Mouse (Mus musculus): ENCODE results near the gene Plekhg3. TPM values are rescaled to one million over a fixed set of nuclear protein-coding genes. Genes with fewer than 3 reads are reported as not detected.

The Plekhg3 gene
- polyA plus RNA-seq (2016; fragmentation: Nextera tagmentation; extraction: Ambion mirVana), result 8.2 and 10.3 TPM in 2 replicates

- H3K9ac ChIP-seq, result no peak within 1 kb of the TSS
- 41% methylated on average over 6 of the region's 6 CpGs for WGBS
Observed at GRCm38 (mm10) chr12:76530580-76531139, at the start of gene Plekhg3. Gene Plekhg3 (plus strand): TSS chr12:76530891.

DNA sequence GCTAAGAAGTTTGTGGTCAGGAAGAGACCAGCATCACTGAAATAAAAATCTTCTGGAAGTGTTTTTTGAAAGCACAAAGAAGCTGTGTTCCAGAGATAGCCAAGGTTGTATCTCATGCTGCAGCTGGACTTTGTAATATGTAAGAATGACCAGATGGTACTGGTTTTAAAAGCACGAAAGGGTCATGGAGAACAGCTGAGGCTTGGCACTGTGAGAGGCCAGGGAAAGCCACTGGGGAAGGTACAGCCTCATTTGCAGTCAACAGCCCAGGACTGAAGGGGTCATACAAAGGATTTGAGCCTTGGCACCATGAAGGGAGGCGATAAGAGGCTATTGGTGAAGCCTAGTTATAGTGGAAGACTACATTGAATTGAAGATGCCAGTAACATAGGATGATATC lies 48.2 kb upstream of the Plekhg3 start:
- Histone ChIP-seq H3K4me1 (replicated peaks) (peaks cover 39% of the 10 kb centered on the region), H3K27me3 (replicated peaks) (no peaks in the 10 kb centered on the region), H3K27ac (ENCODE audit: poor library complexity, severe bottlenecking) (no peak overlapping the region), H3K36me3 (no peaks in the 10 kb centered on the region), H3K9ac (no peak overlapping the region), H3K9me3 (replicated peaks) (0 out of 2 replicates have a peak, but pooled peaks cover 4% of the 10 kb centered on the region), H3K4me2 (no peak overlapping the region), H3K4me3 (no peak overlapping the region)
- WGBS, result 75% methylated on average over 2 of the region's 2 CpGs
- no peak for ATAC-seq (ENCODE audit: insufficient number of reproducible peaks, low FRiP score)

More at GRCm38 (mm10) chr12:76530580-76531139, at the start of gene Plekhg3:
- Histone ChIP-seq H3K27me3 (replicated peaks) (peaks cover 15% of the 10 kb centered on the region), H3K36me3 (no peaks in the 10 kb centered on the region), H3K27ac (ENCODE audit: poor library complexity, severe bottlenecking) (no peak within 1 kb of the TSS), H3K4me1 (replicated peaks) (peaks cover 12% of the 10 kb centered on the region), H3K4me2 (no peak within 1 kb of the TSS), H3K9me3 (replicated peaks) (no peaks in the 10 kb centered on the region), H3K4me3 (no peak within 1 kb of the TSS)
- ATAC-seq (ENCODE audit: insufficient number of reproducible peaks, low FRiP score), result no peak

DNA sequence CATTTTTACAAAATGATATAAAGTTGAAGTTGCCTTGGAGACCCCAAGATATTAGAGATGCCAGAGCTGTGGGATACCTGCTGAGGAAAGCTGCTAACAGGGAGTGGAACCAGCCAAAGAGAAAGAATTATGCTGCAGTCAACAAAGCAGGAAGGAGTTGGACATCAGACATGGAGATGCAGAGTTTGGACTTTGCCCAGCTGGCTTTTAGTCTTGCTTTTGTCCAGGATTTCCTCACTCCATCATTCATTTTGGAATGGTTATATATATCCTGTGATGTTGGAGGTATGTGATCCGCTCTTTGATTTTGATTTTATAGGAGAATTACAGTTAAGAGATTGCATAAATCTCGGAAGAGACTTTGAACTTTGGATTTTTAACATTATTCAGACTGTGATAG lies 47.7 kb upstream of the Plekhg3 start:
- no peak overlapping the region for H3K4me2 ChIP-seq
- 81% methylated on average over 2 of the region's 2 CpGs for WGBS

DNA sequence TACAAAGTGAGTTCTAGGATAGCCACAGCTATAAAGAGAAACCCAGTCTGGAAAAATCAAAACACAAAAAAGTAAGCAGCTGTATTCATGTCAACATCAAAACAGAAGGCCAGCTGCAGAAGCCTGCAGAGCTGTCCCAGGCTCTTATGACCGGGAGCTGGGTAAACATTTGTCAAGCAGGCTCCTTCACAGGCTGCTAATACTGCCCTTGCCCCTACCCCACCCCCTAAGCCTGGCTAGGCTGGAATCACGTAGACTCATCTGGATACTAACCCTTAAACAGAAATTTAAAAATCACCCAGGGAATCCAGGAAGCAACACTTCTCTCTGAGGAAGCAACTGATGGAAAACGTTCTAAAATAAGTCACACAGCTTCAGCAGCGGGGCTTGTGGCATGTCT lies 45.8 kb upstream of the Plekhg3 start:
- Histone ChIP-seq H3K9me3 (replicated peaks) (0 out of 2 replicates have a peak, but pooled peaks cover 4% of the 10 kb centered on the region), H3K27me3 (replicated peaks) (no peaks in the 10 kb centered on the region), H3K4me1 (replicated peaks) (peaks cover 19% of the 10 kb centered on the region), H3K36me3 (no peaks in the 10 kb centered on the region), H3K4me3 (no peak overlapping the region), H3K9ac (no peak overlapping the region), H3K27ac (ENCODE audit: poor library complexity, severe bottlenecking) (no peak overlapping the region), H3K4me2 (no peak overlapping the region)
- no peak for ATAC-seq (ENCODE audit: insufficient number of reproducible peaks, low FRiP score)
- 30% methylated on average over 4 of the region's 4 CpGs for WGBS

More for the DNA sequence above, 47.7 kb upstream of the Plekhg3 start:
- ATAC-seq (ENCODE audit: insufficient number of reproducible peaks, low FRiP score), result no peak
- Histone ChIP-seq H3K27me3 (replicated peaks) (no peaks in the 10 kb centered on the region), H3K4me3 (no peak overlapping the region), H3K9me3 (replicated peaks) (0 out of 2 replicates have a peak, but pooled peaks cover 4% of the 10 kb centered on the region), H3K4me1 (replicated peaks) (peaks cover 38% of the 10 kb centered on the region), H3K27ac (ENCODE audit: poor library complexity, severe bottlenecking) (no peak overlapping the region), H3K9ac (no peak overlapping the region), H3K36me3 (no peaks in the 10 kb centered on the region)

- H3K4me1 ChIP-seq (replicated peaks), result peaks cover 16% of the 10 kb centered on the region
- H3K36me3 ChIP-seq, result no peaks in the 10 kb centered on the region
- H3K9me3 ChIP-seq (replicated peaks), result 0 out of 2 replicates have a peak, but pooled peaks cover 4% of the 10 kb centered on the region
- H3K9ac ChIP-seq, result no peak overlapping the region
- H3K27me3 ChIP-seq (replicated peaks), result no peaks in the 10 kb centered on the region
- ATAC-seq (ENCODE audit: insufficient number of reproducible peaks, low FRiP score), result no peak
- H3K27ac ChIP-seq (ENCODE audit: poor library complexity, severe bottlenecking), result no peak overlapping the region
- no peak overlapping the region for H3K4me3 ChIP-seq
- no peak overlapping the region for H3K4me2 ChIP-seq
- 65% methylated on average over 11 of the region's 11 CpGs for WGBS
Observed at GRCm38 (mm10) chr12:76485381-76485780, 45.3 kb upstream of the Plekhg3 start.

DNA sequence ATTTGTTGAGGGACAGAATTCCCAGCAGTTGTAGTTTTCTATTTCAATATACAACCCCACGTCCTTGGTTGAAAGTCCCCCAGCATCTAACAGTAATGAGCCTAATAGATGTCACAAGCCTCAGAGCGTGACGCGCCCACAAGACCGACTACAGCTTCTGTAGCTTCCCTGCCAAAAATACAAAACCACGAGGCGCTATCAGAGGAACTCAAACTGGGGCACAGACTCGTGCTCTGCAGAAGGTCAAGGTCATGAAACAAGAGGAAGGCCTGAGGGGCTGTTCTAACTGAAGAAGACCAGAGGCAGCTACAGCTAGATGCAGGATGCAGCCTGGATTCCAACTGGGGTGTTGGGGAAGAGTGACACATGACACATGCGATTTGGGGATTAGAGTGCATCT lies 43.7 kb upstream of the Plekhg3 start:
- H3K27ac ChIP-seq (ENCODE audit: poor library complexity, severe bottlenecking), result no peak overlapping the region; the same call in 1 of the 2 replicates
- WGBS, result 44% methylated on average over 9 of the region's 9 CpGs
- no peaks in the 10 kb centered on the region for H3K27me3 ChIP-seq (replicated peaks)
- H3K36me3 ChIP-seq, result no peaks in the 10 kb centered on the region
- H3K9me3 ChIP-seq (replicated peaks), result no peaks in the 10 kb centered on the region
- H3K4me1 ChIP-seq (replicated peaks), result peaks cover 16% of the 10 kb centered on the region
- H3K4me2 ChIP-seq, result no peak overlapping the region
- no peak for ATAC-seq (ENCODE audit: insufficient number of reproducible peaks, low FRiP score)
- H3K4me3 ChIP-seq, result no peak overlapping the region
- no peak overlapping the region for H3K9ac ChIP-seq

DNA sequence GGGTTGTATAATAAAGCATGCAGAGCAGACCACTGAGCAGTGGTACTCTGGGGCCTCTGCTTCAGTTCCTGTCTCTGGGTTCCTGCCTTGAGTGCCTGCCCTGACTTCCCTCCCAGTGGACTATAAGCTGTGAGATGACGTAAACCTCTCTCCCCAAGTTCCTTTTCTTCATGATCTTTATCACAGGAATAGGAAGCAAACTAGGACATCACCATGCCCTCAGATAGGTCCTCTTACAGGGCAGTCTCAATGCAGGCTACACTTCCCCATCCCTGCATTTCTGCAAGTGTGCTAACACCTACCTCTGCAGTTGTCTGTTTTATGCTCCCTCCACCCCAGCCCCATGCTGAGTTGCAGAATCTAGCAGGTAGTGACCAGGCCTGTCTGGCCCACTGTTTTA lies 39.9 kb upstream of the Plekhg3 start:
- no peaks in the 10 kb centered on the region for H3K36me3 ChIP-seq
- no peaks in the 10 kb centered on the region for H3K27me3 ChIP-seq (replicated peaks)
- no peak overlapping the region for H3K4me3 ChIP-seq
- 74% methylated on average over 1 of the region's 1 CpGs for WGBS
- H3K9me3 ChIP-seq (replicated peaks), result no peaks in the 10 kb centered on the region
- ATAC-seq (ENCODE audit: insufficient number of reproducible peaks, low FRiP score), result no peak
- no peak overlapping the region for H3K27ac ChIP-seq (ENCODE audit: poor library complexity, severe bottlenecking)
- no peak overlapping the region for H3K4me2 ChIP-seq
- H3K9ac ChIP-seq, result no peak overlapping the region
- peaks cover 15% of the 10 kb centered on the region for H3K4me1 ChIP-seq (replicated peaks)

DNA sequence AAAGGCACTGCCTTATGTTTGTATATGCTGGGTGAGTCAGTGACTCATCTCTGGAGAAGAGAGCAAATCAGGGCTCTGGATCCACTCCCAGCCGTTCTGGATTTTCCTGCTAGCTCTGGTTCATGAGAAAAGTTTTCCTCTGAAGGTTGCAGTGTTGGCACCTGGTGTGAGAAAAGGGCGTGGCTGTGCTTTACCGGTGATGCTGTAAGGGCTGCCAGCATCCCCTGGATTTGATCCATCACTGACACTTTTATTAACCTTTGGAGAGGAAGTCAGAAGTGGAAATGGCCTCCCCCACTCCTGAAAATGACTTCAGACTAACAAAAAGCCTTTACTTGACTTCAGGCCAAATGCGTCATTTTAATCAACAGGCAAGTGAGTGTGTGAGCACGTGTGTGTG lies 37.2 kb upstream of the Plekhg3 start:
- Histone ChIP-seq H3K9ac (no peak overlapping the region), H3K4me1 (replicated peaks) (0 out of 2 replicates have a peak, but pooled peaks cover 8% of the 10 kb centered on the region), H3K4me2 (no peak overlapping the region), H3K36me3 (no peaks in the 10 kb centered on the region), H3K27ac (ENCODE audit: poor library complexity, severe bottlenecking) (no peak overlapping the region), H3K4me3 (no peak overlapping the region), H3K27me3 (replicated peaks) (no peaks in the 10 kb centered on the region), H3K9me3 (replicated peaks) (no peaks in the 10 kb centered on the region)
- no peak for ATAC-seq (ENCODE audit: insufficient number of reproducible peaks, low FRiP score)
- WGBS, result 34% methylated on average over 5 of the region's 5 CpGs

GRCm38 (mm10) chr12:76495381-76495780 lies 35.3 kb upstream of the Plekhg3 start:
- Histone ChIP-seq H3K9ac (no peak overlapping the region), H3K4me2 (no peak overlapping the region), H3K27me3 (replicated peaks) (no peaks in the 10 kb centered on the region), H3K36me3 (no peaks in the 10 kb centered on the region), H3K9me3 (replicated peaks) (no peaks in the 10 kb centered on the region), H3K27ac (ENCODE audit: poor library complexity, severe bottlenecking) (no peak overlapping the region), H3K4me3 (no peak overlapping the region), H3K4me1 (replicated peaks) (peaks cover 10% of the 10 kb centered on the region; the same call in 1 of the 2 replicates)
- WGBS, result 57% methylated on average over 4 of the region's 4 CpGs
- ATAC-seq (ENCODE audit: insufficient number of reproducible peaks, low FRiP score), result no peak

GRCm38 (mm10) chr12:76496324-76496723 lies 34.4 kb upstream of the Plekhg3 start:
- 26% methylated on average over 12 of the region's 12 CpGs for WGBS
- no peak overlapping the region for H3K9ac ChIP-seq
- H3K4me2 ChIP-seq, result peak overlapping the region; percentile 23; the same call in 1 of the 2 replicates
- no peak overlapping the region for H3K4me3 ChIP-seq
- H3K36me3 ChIP-seq, result no peaks in the 10 kb centered on the region
- H3K9me3 ChIP-seq (replicated peaks), result no peaks in the 10 kb centered on the region
- H3K27me3 ChIP-seq (replicated peaks), result no peaks in the 10 kb centered on the region
- no peak for ATAC-seq (ENCODE audit: insufficient number of reproducible peaks, low FRiP score)
- H3K27ac ChIP-seq (ENCODE audit: poor library complexity, severe bottlenecking), result no peak overlapping the region
- H3K4me1 ChIP-seq (replicated peaks), result peaks cover 16% of the 10 kb centered on the region

DNA sequence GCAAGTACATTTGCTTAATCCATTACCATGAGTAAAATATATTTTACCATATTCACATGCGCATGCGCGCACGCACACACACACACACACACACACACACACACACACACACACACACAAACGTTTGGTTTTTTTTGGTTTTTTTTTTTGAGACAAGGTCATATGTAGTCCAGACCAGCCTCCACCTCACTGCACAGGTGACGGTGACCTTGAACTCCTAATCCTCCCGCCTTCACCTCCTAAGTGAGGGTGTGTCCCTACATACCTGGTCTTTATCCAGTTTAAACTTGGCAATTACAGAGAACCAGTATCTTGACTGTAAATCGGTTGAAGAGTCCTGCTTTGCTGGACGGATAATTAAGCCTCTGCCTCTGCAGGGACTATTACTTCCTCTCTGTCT lies 31.4 kb upstream of the Plekhg3 start:
- Histone ChIP-seq H3K27ac (ENCODE audit: poor library complexity, severe bottlenecking) (no peak overlapping the region), H3K4me1 (replicated peaks) (peaks cover 20% of the 10 kb centered on the region), H3K4me3 (no peak overlapping the region), H3K4me2 (no peak overlapping the region), H3K9ac (no peak overlapping the region), H3K27me3 (replicated peaks) (no peaks in the 10 kb centered on the region), H3K9me3 (replicated peaks) (no peaks in the 10 kb centered on the region), H3K36me3 (no peaks in the 10 kb centered on the region)
- WGBS, result 83% methylated on average over 9 of the region's 9 CpGs
- no peak for ATAC-seq (ENCODE audit: insufficient number of reproducible peaks, low FRiP score)

DNA sequence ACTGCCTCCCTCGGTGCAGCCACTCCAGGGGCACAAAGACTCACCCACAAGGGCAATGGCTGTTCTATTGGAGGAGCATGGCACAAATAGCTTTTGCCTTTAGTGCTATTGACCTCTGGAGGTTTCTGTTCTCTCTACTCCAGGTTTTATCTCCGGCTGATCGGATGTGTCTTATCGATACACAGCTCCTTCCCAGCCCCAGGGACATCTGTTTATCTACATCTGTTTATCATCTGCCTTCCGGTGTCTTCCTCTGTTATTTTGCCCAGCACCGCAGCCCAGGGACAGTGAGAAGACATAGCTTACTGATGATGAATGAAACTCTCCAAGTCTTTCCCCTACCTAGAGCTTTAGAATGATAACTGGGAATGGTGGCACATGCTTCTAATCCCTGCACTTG lies 30.6 kb upstream of the Plekhg3 start:
- Histone ChIP-seq H3K27me3 (replicated peaks) (no peaks in the 10 kb centered on the region), H3K4me3 (no peak overlapping the region), H3K27ac (ENCODE audit: poor library complexity, severe bottlenecking) (no peak overlapping the region), H3K36me3 (no peaks in the 10 kb centered on the region), H3K9ac (no peak overlapping the region), H3K4me1 (replicated peaks) (peaks cover 20% of the 10 kb centered on the region), H3K9me3 (replicated peaks) (no peaks in the 10 kb centered on the region), H3K4me2 (no peak overlapping the region)
- no peak for ATAC-seq (ENCODE audit: insufficient number of reproducible peaks, low FRiP score)
- 72% methylated on average over 6 of the region's 6 CpGs for WGBS

All from heart, embryonic 12.5 days (tissue).